Mouse (Mus musculus): Measurements from ENCODE around the gene Sfmbt2. TPM values are rescaled to one million over a fixed set of nuclear protein-coding genes. Genes with fewer than 3 reads are reported as not detected.
"Not testable (repeated sequence)": the region's sequence is repeated elsewhere in the genome, so short reads cannot be mapped to it uniquely, and the experiment has no call there.

The Sfmbt2 gene
- 1.2 and 1.3 TPM in 2 replicates for polyA plus RNA-seq (2015; fragmentation: Nextera tagmentation; extraction: Ambion mirVana)

DNA sequence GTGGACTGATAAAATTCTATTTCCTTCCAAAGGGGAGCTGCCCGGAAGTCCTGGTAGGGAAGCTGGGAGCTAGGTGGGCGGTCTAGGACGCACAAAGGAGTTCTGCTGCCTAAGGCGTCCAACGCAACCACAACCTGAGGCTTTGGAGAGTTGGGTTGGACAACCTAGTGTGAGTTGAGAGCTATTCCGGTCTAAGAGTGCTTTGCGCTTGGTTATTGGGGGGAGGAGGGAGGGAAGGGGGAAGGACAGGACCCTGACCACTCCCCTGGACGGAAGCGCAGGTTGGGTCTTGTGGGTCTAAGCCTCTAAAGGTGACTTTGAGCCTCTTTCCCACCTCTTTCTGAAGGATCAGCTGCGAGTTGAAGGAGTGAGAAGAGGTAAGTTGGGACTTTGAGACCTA, at the start of gene Sfmbt2:
Gene Sfmbt2, plus strand, starts transcription at position 335 of the 400 bp plus-strand sequence.
- H3K9me3 ChIP-seq: no peaks in the 10 kb centered on the region
- no peak within 1 kb of the TSS for H3K9ac ChIP-seq
- no peak for ATAC-seq
- H3K27me3 ChIP-seq (replicated peaks): peaks cover 46% of the 10 kb centered on the region
- H3K36me3 ChIP-seq: no peaks in the 10 kb centered on the region
- H3K4me3 ChIP-seq (replicated peaks): no peak within 1 kb of the TSS
- WGBS: under 1% methylated on average over 10 of the region's 10 CpGs
- 0 out of 2 replicates have a peak within 1 kb of the TSS, but pooled peaks have one; percentile 96 for H3K4me2 ChIP-seq (replicated peaks)
- H3K27ac ChIP-seq: no peak within 1 kb of the TSS
- peaks cover 21% of the 10 kb centered on the region for H3K4me1 ChIP-seq (replicated peaks)

DNA sequence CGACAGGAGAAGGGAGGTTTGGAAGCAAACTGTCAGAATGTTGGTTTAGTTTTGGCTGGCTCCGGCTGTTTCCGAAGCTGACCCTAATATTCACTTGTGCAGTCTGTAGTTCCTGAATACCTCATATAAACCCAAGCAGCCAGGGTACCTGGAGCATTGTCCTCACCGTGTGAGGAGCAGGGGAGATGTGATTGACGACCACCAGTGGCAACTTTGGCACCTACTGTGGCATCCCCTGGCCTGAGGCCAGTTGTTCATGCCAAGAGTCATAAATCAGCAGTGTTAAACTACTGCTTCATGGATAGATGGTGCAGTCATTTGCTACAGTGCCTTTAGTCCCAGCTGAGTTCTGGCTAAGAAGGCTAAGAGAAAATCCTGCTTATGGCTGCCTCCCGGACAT, 49.2 kb upstream of the Sfmbt2 start:
- H3K36me3 ChIP-seq: no peaks in the 10 kb centered on the region
- ATAC-seq: 0 out of 2 replicates have a peak, but pooled peaks have one; percentile 34
- no peak overlapping the region for H3K4me3 ChIP-seq (replicated peaks)
- no peak overlapping the region for H3K4me2 ChIP-seq (replicated peaks)
- no peak overlapping the region for H3K27ac ChIP-seq
- no peaks in the 10 kb centered on the region for H3K9me3 ChIP-seq
- H3K9ac ChIP-seq: no peak overlapping the region
- no peaks in the 10 kb centered on the region for H3K27me3 ChIP-seq (replicated peaks)
- WGBS: 63% methylated on average over 6 of the region's 6 CpGs
- no peaks in the 10 kb centered on the region for H3K4me1 ChIP-seq (replicated peaks)

DNA sequence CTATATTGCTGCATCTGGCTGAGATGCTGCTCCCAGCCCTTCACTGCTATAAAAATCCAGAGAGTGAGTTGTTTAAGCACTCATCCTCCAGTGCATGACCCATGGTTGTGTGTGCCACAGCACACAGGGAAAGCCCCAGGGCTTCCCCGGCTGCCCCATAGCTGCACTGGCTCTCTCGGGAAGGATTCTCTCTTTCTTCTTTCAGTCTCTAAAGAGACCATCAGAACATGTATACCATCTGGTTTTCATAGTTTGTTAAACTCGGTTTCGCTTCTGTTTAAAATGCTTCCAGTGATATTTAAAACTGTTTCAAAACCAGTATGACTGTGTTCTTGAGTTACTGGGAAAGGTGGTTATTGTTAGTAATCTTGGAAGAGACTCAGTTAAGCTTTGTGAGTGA, 47.1 kb upstream of the Sfmbt2 start:
- H3K27me3 ChIP-seq (replicated peaks): no peaks in the 10 kb centered on the region
- WGBS: 77% methylated on average over 4 of the region's 4 CpGs
- no peak overlapping the region for H3K9ac ChIP-seq
- no peak overlapping the region for H3K4me3 ChIP-seq (replicated peaks)
- H3K4me2 ChIP-seq (replicated peaks): no peak overlapping the region
- H3K9me3 ChIP-seq: no peaks in the 10 kb centered on the region
- H3K36me3 ChIP-seq: no peaks in the 10 kb centered on the region
- H3K4me1 ChIP-seq (replicated peaks): no peaks in the 10 kb centered on the region
- no peak overlapping the region for H3K27ac ChIP-seq
- ATAC-seq: no peak

DNA sequence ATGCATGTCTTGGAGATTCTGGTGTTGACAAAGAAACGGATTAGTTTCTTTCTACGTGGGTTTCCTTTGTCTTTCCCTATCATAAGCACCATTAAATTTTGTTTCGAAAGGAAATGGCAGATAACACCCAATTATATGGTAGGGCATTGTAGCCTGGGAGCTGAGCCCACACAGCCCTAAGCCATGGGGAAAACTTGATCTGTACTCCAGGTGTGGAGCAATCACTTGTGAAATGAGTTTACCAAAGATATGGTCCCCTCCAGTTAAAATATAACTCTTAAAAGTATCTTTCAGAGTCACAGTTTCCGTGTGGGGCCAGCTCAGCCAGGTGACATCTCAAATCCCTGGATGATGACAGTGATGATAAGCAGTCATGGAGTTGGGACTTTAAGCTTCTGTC, 45.3 kb upstream of the Sfmbt2 start:
- H3K4me3 ChIP-seq (replicated peaks): no peak overlapping the region
- H3K4me1 ChIP-seq (replicated peaks): no peaks in the 10 kb centered on the region
- no peak overlapping the region for H3K27ac ChIP-seq
- H3K4me2 ChIP-seq (replicated peaks): no peak overlapping the region
- H3K9me3 ChIP-seq: no peaks in the 10 kb centered on the region
- H3K9ac ChIP-seq: no peak overlapping the region
- WGBS: 68% methylated on average over 4 of the region's 4 CpGs
- peak; percentile 87 for ATAC-seq
- H3K36me3 ChIP-seq: no peaks in the 10 kb centered on the region
- H3K27me3 ChIP-seq (replicated peaks): no peaks in the 10 kb centered on the region

DNA sequence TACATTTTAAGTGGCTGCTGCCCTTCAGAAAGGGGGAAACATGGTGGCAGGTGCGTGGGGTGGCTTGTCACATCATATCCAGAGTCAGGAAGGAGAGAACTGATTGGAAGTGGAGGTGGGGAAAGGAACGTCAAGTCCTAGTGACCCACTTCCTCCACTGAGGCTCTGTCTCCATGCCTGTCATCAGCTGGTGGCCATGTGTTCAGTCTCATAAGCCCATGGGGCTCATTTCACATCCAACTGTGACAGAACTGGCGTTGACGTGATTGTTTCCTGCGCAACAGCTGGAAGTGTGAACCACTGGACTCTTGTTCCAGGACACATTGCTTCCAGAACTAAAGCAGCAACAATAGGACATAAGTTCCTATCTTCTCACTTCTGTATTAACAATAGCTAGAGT, 40.1 kb upstream of the Sfmbt2 start:
- H3K27ac ChIP-seq: no peak overlapping the region
- WGBS: 78% methylated on average over 5 of the region's 5 CpGs
- no peaks in the 10 kb centered on the region for H3K36me3 ChIP-seq
- ATAC-seq: no peak
- H3K9ac ChIP-seq: no peak overlapping the region
- H3K4me3 ChIP-seq (replicated peaks): no peak overlapping the region
- H3K4me1 ChIP-seq (replicated peaks): no peaks in the 10 kb centered on the region
- no peaks in the 10 kb centered on the region for H3K9me3 ChIP-seq
- no peaks in the 10 kb centered on the region for H3K27me3 ChIP-seq (replicated peaks)
- H3K4me2 ChIP-seq (replicated peaks): no peak overlapping the region

DNA sequence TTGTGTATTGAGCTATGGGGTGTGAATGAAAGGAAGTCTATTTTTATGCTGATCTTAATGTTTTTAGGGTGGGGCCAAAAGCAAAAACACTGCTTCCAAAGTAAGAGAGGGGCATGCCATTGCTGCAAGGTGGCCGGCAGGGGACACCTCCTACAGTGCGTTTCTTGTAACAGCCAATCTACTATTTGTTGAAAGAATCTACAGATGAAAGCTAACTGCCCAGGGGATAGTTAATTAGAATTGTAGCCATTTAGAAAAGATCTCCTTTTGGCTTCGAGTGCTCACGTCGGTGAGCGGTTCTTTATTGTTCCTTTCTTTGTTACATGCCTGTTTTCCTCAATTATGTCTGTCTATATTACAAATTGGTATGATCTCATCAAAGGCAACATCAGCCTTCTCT, 36.0 kb upstream of the Sfmbt2 start:
- Histone ChIP-seq H3K36me3 (no peaks in the 10 kb centered on the region), H3K27me3 (replicated peaks) (no peaks in the 10 kb centered on the region), H3K9ac (no peak overlapping the region), H3K4me3 (replicated peaks) (no peak overlapping the region), H3K4me1 (replicated peaks) (no peaks in the 10 kb centered on the region), H3K9me3 (no peaks in the 10 kb centered on the region), H3K4me2 (replicated peaks) (no peak overlapping the region), H3K27ac (no peak overlapping the region)
- no peak for ATAC-seq
- 35% methylated on average over 6 of the region's 6 CpGs for WGBS

DNA sequence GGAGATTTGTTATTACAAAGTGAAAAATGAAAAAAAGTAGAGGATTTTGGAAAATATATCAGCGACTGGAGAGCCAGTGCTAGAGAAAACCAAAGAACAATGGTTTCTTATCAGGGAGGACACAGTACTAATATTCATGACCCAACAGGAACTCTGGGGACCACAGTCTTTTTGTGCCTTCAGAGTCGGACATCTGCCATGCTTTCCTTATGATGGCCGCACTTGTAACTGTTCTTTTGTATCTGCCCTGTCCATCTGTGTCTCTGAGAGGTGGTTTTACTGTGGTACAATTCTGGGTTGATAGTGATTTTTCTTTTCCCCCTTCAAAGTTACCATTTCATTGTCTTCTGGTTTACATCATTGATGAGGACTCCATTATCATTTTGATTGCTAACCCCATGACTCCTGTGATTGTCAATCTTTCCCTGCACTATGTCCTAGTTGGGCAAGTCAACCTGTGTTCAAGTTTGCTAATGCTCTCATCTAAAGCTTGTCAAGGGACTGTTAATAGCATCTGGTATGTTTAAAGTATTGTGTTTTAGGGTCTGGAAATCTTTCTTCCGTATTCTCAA, 35.2 kb upstream of the Sfmbt2 start:
- ATAC-seq: no peak
- Histone ChIP-seq H3K9me3 (no peaks in the 10 kb centered on the region), H3K27me3 (replicated peaks) (no peaks in the 10 kb centered on the region), H3K27ac (no peak overlapping the region), H3K4me1 (replicated peaks) (no peaks in the 10 kb centered on the region), H3K9ac (no peak overlapping the region), H3K4me2 (replicated peaks) (no peak overlapping the region), H3K36me3 (no peaks in the 10 kb centered on the region), H3K4me3 (replicated peaks) (no peak overlapping the region)
- 63% methylated on average over 4 of the region's 4 CpGs for WGBS

DNA sequence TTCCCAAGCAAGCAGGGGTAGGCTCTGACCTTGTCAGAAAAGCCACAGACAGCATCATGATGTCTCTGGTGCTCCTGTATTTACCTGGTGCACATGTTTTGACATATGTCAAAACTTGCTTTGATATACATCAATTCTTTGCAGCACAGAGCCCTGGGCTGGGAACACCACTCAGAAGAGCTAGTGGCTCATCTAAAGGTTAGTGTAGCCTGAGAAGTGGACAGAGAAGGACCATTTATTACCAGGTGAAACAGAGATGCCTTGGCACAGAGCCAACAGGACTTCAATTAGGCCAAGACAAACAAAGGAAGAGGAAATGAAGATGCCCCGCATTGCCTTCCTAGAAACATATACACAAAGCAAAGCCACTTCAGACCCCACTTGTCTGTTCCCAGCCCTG, 30.3 kb upstream of the Sfmbt2 start:
- no peak for ATAC-seq
- no peak overlapping the region for H3K27ac ChIP-seq
- H3K36me3 ChIP-seq: no peaks in the 10 kb centered on the region
- 40% methylated on average over 1 of the region's 1 CpGs for WGBS
- no peak overlapping the region for H3K4me3 ChIP-seq (replicated peaks)
- no peaks in the 10 kb centered on the region for H3K9me3 ChIP-seq
- H3K9ac ChIP-seq: no peak overlapping the region
- H3K27me3 ChIP-seq (replicated peaks): no peaks in the 10 kb centered on the region
- H3K4me2 ChIP-seq (replicated peaks): no peak overlapping the region
- H3K4me1 ChIP-seq (replicated peaks): no peaks in the 10 kb centered on the region

DNA sequence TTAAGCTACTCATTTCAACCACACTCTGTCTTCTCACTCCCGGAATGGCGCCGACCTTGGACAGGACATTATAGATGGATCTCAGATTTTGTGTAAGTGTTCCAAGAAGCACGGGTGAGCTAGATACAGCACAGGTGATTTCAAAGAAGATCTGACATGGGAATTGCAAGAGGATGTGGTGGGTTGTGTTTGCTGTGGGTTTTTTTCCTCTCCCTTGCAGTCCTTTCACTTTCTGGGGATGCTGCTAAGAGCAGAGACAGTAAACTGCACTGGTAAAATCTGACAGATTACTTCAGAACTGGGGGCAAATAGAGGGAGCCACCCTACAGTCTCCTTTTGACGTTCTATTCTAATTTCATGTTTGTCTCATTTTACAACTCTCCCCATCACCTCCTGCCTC, 26.8 kb upstream of the Sfmbt2 start:
- Histone ChIP-seq H3K27ac (no peak overlapping the region), H3K4me2 (replicated peaks) (no peak overlapping the region), H3K9me3 (no peaks in the 10 kb centered on the region), H3K9ac (no peak overlapping the region), H3K27me3 (replicated peaks) (no peaks in the 10 kb centered on the region), H3K36me3 (no peaks in the 10 kb centered on the region), H3K4me1 (replicated peaks) (no peaks in the 10 kb centered on the region), H3K4me3 (replicated peaks) (no peak overlapping the region)
- WGBS: 67% methylated on average over 5 of the region's 5 CpGs
- ATAC-seq: no peak

DNA sequence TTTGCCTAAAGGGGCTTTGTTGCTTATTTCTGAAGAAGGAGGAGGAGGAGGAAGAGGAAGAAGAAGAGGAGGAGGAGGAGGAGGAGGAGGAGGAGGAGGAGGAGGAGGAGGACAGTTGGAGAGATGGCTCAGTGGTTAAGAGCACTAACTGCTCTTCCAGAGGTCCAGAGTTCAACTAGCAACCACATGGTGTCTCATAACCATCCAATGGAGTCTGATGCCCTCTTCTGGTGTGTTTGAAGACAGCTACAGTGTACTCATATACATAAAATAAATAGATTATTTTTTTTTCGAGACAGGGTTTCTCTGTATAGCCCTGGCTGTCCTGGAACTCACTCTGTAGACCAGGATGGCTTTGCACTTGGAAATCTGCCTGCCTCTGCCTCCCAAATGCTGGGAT, 26.2 kb upstream of the Sfmbt2 start:
- H3K27me3 ChIP-seq (replicated peaks); H3K9ac ChIP-seq; H3K4me2 ChIP-seq (replicated peaks); ATAC-seq; H3K4me3 ChIP-seq (replicated peaks); H3K4me1 ChIP-seq (replicated peaks); H3K9me3 ChIP-seq; H3K36me3 ChIP-seq; H3K27ac ChIP-seq: not testable (repeated sequence)
- WGBS: 89% methylated on average over 1 of the region's 1 CpGs

DNA sequence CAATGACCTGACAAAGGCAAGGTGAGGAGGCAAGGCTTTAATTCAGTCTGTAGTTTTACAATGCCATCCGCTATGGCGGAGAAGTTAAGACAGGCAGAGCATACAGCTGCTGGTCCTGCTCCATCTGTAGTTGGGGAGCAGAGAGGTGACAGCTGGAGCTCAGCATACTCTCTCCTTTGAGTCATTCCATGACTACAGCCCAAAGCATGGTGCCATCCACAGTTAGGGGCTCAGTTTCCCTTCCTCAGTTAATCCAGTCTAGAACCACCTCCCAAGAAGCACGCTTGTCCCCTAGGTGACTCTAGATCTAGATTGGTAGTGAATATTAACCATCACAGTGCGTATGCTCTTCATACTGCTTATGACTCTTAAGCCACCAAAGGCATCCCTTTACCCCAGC, 23.1 kb upstream of the Sfmbt2 start:
- no peak overlapping the region for H3K4me2 ChIP-seq (replicated peaks)
- no peak overlapping the region for H3K4me3 ChIP-seq (replicated peaks)
- H3K4me1 ChIP-seq (replicated peaks): no peaks in the 10 kb centered on the region
- no peaks in the 10 kb centered on the region for H3K9me3 ChIP-seq
- no peak overlapping the region for H3K9ac ChIP-seq
- no peak overlapping the region for H3K27ac ChIP-seq
- ATAC-seq: no peak
- H3K36me3 ChIP-seq: no peaks in the 10 kb centered on the region
- 92% methylated on average over 4 of the region's 4 CpGs for WGBS
- no peaks in the 10 kb centered on the region for H3K27me3 ChIP-seq (replicated peaks)

DNA sequence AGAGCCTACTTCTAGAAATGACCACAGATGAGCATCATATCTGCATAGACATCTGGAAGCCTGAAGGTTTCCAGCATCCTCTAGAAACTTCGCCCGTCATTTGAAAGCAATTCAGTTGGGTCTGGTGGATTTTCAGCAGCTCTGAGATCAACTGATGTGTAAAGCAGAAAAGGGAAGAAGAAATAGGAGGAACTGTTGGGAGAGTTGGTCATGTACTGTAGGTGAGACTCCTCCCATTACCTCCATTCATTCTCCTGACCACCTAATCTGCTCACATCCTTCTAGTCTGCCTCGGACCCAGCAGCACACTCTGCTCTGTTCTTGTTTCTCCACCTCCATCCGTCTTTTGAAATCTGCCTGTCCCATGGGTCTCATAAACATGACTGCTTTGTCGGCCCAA, 22.3 kb upstream of the Sfmbt2 start:
- H3K9me3 ChIP-seq: no peaks in the 10 kb centered on the region
- no peak for ATAC-seq
- H3K4me2 ChIP-seq (replicated peaks): no peak overlapping the region
- no peak overlapping the region for H3K27ac ChIP-seq
- H3K4me1 ChIP-seq (replicated peaks): no peaks in the 10 kb centered on the region
- H3K27me3 ChIP-seq (replicated peaks): no peaks in the 10 kb centered on the region
- H3K9ac ChIP-seq: no peak overlapping the region
- WGBS: 68% methylated on average over 5 of the region's 5 CpGs
- no peak overlapping the region for H3K4me3 ChIP-seq (replicated peaks)
- H3K36me3 ChIP-seq: no peaks in the 10 kb centered on the region

DNA sequence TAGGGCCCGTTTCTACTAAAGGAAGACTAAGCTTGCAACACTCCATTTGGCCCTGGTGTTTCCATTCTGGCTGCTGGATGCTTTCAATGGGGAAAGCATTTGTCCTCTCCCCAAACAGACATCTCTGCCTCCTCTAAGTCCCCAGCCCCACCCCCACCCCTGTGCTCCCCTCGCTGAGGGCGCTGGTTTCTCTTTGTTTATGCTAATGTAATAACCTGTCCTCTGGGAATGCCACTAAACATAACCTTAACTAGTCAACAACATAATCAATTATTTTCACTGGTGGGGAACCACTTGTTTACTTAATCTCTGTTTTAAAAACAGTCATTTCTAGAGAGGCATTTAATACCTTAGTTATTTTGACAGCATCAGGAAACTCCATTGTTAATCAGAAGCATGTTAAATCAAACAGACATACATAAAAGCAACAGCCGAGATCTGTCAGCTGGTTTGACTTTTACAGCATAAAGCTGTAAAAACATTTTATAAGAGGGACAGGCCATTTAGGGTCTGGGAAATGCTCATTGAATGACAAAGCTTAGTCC, 20.0 kb upstream of the Sfmbt2 start:
- Histone ChIP-seq H3K27me3 (replicated peaks) (no peaks in the 10 kb centered on the region), H3K4me1 (replicated peaks) (no peaks in the 10 kb centered on the region), H3K9me3 (no peaks in the 10 kb centered on the region), H3K4me3 (replicated peaks) (no peak overlapping the region), H3K4me2 (replicated peaks) (no peak overlapping the region), H3K36me3 (no peaks in the 10 kb centered on the region), H3K9ac (no peak overlapping the region), H3K27ac (no peak overlapping the region)
- 15% methylated on average over 4 of the region's 4 CpGs for WGBS
- ATAC-seq: no peak
